Mouse (Mus musculus) thymus, postnatal 14 days (tissue): Measurements from ENCODE around the gene Olfr250.
"Not testable (repeated sequence)": the region's sequence is repeated elsewhere in the genome, so short reads cannot be mapped to it uniquely, and the experiment has no call there.

ENCODE experiments used
- DNase-seq: peaks from one replicate; pipeline ENCODE4 v3.0.0; 2021

Olfr250 gene

DNA sequence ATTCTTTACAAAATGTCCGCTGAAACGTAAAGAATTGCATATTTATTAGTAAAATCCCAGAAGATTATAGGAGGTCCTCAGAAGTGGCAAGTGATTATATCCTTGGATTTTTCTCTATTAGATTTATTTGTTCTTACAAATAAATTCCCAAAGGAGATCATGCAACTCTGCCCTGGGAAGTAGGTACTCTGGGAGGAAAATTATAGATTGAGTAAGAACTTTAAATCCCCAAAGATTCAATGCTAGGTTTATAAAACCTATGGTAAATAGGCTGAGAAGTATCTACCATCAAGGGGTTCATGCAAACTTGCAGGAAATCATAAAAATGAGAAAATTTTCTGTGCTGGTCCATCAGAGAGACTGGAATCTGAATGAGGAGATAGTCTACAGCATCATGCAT is at the start of gene Olfr250:
Olfr250 (plus strand) TSS at position 301 of the 400 bp plus-strand sequence.
- no peak for DNase-seq

GRCm38 (mm10) chr9:38328760-38329159 is 37.9 kb upstream of the Olfr250 start, which contains the start of gene Olfr25:
Gene Olfr25, plus strand, starts transcription at chr9:38329060.
- no peak for DNase-seq

DNA sequence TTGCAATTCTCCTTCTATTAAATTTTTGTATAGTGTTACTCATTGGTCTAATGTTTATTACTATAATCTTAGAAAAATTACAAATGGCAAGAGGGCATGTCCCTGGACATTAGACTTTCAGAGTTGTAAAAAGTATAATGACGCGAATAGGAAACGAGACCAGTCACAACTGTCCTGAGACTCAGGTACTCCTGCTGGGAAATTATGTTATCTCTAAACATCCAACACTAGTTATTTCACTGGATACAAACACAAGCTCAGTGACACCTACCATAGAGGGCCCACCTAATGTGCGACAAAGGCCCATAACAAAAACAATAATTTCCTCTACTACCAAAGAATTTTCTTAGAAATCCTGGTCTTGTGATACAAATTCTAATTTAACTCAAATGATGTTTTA is 18.6 kb upstream of the Olfr250 start, which contains the start of gene Olfr898:
Olfr898 (plus strand) TSS at position 301 of the 400 bp plus-strand sequence.
- DNase-seq = no peak

GRCm38 (mm10) chr9:38376786-38377185 is 10.1 kb downstream of the Olfr250 start, which contains the start of gene Olfr251:
Gene Olfr251, plus strand, starts transcription at chr9:38377086.
- DNase-seq = no peak

GRCm38 (mm10) chr9:38401398-38401797 is 34.7 kb downstream of the Olfr250 start, which contains the start of gene Olfr147:
Gene Olfr147, plus strand, starts transcription at chr9:38401698.
- no peak for DNase-seq

GRCm38 (mm10) chr9:38407502-38407901 is 40.8 kb downstream of the Olfr250 start:
- not testable (repeated sequence) for DNase-seq

GRCm38 (mm10) chr9:38413502-38413901 is 46.8 kb downstream of the Olfr250 start:
- DNase-seq = not testable (repeated sequence)
